Mouse (Mus musculus) thymus, postnatal 10 days (tissue): ENCODE measurements around the gene Nop2.
"Not testable (repeated sequence)": the region's sequence is repeated elsewhere in the genome, so short reads cannot be mapped to it uniquely, and the experiment has no call there.

Source experiments
- DNase-seq, 2 experiments: peaks; one replicate each; pipeline ENCODE4 v3.0.0; 2021; ENCODE audit warnings: low spot score in 2 of 2

Nop2 gene

DNA sequence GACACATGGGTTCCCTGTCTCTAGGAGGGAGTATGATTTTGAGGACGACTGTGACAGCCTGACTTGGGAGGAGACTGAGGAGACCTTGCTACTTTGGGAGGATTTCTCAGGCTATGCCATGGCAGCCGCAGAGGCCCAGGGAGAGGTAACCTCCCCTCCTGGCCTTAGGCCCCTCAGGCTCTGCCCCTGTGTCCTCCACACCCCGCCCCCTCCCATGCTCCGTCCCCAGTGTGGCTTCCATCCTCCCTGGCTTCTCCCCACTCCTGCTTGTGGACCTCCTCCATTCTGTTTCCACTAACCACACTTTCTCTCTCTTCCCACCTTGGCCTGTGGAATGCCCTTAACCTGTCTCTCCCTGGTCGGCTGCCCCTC lies 21.3 kb downstream of the Nop2 start:
- no peak for DNase-seq

DNA sequence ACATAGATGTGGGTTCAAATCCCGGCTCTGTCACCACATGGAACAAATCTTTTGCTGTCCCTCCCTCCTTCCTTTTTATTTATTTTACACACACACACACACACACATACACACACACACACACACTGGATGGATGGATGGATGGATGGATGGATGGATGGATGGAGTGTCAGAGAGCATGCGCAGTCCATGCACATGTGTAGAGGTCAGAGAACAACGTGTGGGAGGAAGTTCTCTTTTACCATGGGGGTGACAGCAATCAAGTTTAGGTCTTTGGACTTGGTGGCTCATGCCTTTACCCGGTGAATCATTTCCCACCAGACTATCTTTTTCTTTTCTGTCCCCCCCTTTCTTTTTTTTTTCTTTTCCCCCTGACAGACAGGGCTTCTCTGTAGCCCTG lies 22.0 kb downstream of the Nop2 start:
- DNase-seq, result no peak

DNA sequence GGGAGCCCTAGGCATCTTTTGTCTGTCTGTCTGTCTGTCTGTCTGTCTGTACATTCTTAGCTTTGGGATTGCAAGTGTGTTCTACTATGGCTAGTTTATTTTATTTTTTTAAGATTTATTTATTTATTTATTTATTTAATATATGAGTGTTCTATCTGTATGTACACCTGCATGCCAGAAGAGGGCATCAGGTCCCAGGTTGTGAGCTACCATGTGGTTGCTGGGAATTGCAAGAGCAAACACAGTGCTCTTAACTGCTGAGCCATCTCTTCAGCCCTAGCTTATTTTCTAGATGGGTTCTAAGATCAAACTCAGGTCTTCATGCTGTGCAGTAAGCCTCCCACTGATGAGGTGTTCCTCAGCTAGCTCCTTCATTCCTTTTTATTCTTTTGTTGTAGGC lies 22.8 kb downstream of the Nop2 start:
- DNase-seq, result no peak

DNA sequence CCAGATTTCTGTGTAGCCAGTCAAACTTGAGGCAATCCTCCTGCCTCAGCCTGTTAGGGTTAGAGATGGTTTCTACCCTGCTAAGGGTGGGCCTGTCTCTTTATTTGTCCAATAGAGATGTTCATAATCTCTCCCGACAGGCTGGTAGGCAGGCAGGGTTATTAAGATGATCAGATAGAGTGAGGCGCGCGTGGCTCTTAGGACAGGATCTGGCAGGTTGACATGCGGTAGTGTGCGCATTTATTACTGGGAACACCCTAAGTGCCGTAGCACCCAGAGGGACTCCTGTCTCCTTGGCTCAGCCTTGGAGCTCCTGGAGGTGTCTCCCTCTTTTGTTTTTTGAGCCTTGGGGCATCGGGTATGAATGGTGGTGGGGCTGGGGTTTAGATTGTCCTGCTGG lies 23.6 kb downstream of the Nop2 start:
- no peak for DNase-seq

DNA sequence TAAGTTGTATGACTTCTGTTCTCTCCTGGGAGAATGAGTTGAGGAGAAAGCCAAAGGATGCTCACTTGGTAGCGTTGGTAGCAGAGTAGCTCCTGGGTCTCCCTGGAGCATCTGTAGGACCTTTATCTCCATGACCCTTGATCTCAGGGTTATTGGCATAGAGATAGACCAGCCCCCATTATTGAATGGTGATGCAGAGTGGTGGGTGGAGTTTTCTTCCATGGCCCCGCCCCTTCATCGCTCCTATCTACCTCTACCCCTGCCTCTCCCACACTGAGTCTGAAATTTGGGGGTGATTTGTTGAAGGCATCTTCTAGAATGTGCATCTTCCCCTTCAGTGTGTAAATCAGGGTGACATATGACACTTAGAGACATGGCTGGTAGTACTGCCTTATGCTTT lies 24.8 kb downstream of the Nop2 start:
- no peak for DNase-seq

DNA sequence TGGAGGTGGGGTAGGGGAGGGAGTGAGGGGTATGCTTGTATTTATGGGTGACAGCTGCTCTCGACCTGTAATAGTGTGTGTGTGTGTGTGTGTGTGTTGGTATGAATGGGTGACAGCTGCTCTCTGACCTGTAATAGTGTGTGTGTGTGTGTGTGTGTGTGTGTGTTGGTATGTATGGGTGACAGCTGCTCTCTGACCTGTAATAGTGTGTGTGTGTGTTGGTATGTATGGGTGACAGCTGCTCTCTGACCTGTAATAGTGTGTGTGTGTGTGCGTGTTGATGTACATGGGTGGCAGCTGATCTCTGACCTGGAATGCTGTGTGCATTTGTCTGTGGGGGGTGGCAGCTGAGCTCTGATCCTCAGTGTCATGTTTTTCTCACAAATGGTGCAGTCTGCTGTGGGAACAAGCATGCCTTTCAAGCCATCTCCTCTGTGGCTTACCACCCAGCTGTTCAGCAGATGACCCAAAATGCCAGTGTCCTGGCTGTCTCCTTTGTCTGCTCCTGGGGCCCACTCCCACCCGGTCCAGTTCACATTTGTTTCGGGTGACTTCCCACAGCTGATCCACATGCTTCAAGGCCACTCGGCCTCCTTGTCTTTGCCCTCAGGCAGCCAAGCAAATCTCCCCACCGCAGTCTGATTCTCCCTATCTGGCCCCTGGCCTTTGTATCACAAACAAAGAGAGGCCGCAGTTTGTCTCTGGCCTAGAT lies 25.4 kb downstream of the Nop2 start:
- no peak for DNase-seq

DNA sequence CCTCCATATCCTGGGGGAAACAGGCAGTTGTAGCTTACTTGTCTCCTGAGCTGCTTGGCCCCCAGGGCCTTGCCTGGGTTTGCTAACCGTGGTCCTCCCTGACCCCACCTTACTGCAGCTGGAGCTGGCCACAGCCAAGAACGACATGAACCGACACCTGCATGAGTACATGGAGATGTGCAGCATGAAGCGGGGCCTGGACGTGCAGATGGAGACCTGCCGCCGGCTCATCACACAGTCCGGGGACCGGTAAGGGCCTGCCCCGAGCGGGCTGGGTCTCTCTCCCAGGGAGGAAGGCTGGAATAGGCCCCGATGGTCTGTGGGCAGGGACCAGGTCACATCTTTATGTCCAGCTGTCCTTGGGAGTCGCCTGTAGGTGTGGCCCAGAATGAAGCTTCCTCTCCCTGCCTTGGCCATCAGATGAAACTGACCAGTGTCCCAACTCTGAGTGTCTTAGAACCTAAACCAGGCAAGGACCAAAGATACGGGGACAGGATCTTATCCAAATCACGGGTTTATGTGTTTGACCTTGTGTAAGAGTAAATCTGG lies 27.3 kb downstream of the Nop2 start:
- DNase-seq, result no peak

DNA sequence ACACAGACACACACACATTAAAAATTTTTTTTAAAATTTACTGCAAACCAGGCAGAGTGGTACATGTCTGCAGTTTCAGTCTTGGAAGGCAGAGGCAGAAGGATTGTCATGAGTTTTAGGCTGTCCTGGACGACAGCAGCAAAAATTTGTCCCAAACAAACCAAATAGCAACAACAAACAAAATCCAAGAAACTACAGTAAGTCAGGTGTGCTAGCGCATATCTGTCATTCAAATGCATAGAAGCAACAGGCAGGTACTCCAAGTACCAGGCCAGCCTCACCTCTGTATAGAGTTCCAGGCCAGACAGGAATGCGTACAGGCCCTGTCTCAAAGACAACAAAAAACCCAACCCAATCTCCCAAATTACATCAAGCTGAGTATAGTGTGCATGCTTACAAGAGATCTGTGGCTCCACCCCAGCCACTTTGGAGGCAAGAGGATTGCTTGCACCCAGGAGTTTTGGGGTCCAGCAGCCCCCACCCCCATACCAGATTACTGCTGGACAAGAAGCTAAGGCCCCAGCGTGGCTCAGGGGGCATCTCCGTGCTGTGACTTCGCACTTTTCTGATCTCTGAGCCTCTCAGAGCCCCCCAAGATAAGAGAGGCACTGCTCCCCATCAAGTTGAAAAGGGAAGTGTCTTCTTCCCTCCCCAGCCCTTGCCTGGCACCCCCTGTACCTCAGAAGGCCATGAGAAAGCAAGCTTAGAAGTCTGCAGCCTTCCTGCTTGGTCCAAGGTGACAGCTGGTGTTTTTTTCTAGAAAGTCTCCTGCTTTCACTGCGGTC lies 28.3 kb downstream of the Nop2 start:
- DNase-seq, result no peak

DNA sequence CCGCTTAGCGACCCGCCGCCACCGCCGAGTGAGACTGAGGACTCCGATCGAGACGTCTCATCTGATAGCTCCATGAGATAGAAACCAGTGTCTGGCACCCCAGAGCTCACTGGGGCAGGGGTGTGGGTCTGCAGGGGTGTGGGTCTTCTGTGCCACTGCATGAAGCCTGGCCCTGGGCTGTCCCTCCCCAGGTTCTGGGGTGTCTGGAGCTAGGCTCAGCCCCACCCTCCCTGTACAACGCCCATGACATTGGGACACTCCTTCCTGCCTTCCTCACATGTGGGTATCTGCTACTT lies 28.8 kb downstream of the Nop2 start:
- DNase-seq, result no peak

DNA sequence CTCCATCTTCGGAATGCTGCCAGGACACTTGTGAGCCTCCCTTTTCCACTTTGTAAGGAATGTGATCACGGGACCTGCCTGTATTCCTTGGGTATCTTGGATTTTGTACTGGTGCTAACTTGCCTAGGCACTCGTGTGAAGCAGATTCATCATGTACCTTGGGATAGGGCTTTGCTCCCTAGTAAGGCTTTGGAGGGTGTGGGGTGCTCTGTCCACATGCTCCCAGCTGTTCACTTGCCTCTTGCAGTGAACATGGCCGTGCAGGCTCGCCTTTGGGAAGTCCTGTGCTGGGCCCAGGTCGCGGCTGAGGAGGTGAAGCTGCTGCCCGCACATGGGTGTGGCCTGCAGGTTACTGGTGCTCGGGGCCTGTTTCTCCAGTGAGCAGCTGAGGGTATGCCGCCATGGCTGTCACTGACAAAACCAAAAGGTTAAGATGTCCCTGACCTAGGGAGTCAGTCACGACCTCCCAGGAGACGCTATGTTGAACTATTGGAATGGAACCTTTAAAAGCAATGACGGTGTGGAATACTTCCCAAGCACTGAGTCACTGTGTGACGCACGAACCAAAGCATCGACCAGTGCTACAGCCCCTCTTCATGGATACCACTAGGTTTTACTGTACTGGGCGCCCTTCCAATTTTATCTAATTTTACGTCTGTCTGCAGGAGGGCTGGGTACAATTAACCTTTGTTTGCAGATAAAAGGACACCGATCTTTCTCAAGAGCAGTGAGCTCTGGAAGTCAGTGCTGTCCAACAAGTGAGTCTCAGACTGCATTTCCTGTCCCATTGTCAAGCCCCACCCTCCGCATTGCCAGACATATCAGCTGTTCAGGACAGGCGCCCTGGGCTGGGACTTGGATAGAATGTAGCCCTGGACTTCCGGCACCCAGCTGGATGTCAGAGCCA lies 29.4 kb downstream of the Nop2 start:
- DNase-seq, result no peak

DNA sequence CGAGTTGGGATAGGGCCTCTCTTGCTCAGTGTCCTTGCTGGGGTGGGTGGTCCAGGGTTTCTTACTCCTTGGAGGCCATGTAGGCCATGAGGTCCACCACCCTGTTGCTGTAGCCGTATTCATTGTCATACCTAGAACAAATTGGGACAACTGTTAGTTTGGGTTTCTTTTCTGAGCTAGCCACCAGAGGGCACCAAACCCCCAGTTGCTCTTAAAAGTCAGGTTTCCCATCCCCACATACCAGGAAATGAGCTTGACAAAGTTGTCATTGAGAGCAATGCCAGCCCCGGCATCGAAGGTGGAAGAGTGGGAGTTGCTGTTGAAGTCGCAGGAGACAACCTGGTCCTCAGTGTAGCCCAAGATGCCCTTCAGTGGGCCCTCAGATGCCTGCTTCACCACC lies 30.3 kb downstream of the Nop2 start:
- DNase-seq, result peak; percentile 64 to 83

DNA sequence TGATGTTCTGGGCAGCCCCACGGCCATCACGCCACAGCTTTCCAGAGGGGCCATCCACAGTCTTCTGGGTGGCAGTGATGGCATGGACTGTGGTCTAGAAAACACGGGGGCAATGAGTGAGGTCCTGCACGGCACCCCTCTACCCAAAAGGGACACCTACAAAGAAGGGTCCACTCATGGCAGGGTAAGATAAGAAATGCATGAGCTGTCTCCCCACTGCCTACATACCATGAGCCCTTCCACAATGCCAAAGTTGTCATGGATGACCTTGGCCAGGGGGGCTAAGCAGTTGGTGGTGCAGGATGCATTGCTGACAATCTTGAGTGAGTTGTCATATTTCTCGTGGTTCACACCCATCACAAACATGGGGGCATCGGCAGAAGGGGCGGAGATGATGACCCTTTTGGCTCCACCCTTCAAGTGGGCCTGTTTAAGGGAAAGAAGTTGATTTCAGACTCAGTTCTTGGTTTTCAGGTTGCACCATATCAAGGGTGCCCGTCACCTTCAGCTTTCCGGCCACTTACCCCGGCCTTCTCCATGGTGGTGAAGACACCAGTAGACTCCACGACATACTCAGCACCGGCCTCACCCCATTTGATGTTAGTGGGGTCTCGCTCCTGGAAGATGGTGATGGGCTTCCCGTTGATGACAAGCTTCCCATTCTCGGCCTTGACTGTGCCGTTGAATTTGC lies 31.1 kb downstream of the Nop2 start:
- not testable (repeated sequence) for DNase-seq

DNA sequence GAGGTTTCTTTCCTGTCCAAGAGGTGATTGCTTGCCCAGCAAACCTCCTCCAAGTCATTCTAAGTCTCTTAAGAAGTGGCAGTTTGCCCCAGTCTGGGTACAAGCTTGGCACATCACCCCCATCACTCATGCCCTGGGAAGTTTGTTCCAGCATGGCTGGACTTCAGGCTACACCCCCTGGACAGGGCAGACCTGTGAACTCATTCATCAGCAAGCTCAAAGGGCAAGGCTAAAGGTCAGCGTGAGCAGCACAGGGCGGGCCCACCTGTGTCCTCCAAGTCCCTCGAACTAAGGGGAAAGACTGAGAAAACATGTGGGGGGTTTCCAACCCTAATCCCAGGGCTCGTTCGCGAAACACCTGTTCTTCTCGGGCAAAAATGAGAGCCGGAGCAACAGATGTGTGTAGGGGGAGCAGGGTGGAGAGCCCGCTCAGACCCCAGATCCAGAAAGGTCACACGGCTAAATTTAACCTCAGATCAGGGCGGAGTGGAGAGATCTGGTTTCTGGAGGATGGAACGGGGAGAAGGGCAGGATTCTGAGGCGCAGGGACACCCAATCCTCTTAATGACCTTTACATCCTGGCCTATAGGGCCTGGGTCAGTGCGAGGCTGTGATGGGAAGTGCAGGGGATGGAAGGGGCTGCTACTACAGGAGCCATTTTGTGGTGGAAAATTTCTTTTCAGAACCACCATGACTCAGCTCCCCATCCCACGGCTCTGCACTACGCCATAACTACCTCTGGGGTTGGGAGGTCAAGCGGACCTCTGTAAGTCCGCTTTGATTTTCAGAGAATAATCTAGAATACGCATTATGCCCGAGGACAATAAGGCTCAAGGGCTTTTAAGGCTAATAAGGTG lies 32.3 kb downstream of the Nop2 start:
- DNase-seq, result no peak

DNA sequence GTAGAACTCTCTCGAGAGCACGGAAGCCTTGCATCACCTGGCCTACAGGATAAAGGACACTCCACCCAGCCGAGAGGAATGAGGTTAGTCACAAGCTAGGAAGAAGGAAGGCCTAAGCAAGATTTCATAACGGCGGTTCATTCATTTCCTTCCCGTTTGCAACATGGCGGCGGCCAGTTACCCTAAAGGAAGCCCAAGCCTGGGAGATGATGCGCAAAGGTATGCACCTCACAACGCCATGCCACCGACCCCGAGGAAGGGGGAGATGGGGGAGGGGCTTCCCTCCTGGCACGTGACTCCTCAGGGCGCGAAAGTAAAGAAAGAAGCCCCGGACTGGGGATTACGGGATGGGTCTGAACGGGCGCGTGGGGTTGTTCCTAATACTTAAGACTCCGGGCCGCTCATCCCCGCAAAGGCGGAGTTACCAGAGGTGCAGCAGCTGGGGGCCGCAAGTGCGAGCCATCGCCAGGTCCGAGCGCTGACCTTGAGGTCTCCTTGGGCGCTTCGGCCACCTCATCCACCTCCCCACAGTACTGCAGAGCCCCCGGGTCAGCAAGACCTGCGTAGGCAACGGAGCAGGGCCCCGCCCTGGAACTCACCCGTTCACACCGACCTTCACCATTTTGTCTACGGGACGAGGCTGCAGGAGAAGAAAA lies 33.1 kb downstream of the Nop2 start:
- peak; percentile 59 to 62 for DNase-seq

DNA sequence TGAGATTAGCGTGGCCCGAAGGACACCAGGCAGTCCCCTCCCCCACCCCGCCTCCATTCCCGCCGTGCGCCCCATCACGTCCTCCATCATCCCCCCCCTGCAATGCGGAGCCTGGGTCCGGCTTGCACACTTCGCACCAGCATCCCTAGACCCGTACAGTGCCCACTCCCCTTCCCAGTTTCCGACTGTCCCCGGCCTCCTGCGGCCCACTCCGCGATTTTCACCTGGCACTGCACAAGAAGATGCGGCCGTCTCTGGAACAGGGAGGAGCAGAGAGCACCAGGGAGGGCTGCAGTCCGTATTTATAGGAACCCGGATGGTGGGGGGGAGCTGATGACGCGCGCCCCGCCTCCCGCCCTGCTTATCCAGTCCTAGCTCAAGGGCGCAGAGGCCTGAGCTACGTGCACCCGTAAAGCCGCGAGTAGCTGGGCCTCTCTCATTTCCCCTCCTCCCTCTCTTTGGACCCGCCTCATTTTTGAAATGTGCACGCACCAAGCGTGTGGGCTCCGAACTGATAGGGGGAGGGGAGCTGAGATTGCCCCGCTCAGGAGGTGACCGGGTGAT lies 33.7 kb downstream of the Nop2 start:
- peak; percentile 97 for DNase-seq

DNA sequence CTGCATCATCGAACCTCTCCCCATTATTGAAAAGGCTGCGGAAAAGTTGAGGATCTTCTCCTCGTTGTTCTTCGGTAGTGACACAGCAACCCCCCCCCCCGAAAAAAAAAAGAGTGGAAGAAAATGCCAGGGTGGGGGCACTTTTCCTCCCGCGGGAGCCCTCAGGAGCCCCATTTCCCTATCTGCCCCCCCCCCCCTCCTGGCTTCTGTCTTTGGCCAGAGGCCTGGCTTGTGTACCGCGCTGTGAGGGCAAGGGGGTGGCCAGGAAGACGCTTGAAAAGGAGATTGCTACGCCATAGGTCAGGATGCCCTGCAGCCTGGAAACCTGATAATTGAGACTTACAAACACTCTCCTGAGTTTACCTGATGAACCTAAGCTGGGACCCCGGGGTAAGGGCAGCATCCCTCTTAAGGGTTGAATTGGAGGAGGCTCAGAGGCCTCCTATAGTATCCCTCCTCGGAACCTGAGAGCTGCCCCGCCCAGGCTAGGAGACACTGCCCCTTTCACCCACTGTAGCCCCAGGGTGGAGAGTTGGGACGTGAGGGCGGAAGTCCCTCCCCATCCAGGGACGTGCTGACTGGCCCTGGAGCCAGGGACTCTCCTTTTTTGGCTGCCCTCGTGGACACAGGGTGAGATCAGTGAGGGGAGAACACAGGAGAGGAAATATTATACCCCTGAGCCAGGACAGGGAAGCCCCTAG lies 34.5 kb downstream of the Nop2 start, which contains the start of gene Gapdh:
Gene Gapdh, minus strand, starts transcription at position 417 of the 701 bp plus-strand sequence.
- no peak for DNase-seq

DNA sequence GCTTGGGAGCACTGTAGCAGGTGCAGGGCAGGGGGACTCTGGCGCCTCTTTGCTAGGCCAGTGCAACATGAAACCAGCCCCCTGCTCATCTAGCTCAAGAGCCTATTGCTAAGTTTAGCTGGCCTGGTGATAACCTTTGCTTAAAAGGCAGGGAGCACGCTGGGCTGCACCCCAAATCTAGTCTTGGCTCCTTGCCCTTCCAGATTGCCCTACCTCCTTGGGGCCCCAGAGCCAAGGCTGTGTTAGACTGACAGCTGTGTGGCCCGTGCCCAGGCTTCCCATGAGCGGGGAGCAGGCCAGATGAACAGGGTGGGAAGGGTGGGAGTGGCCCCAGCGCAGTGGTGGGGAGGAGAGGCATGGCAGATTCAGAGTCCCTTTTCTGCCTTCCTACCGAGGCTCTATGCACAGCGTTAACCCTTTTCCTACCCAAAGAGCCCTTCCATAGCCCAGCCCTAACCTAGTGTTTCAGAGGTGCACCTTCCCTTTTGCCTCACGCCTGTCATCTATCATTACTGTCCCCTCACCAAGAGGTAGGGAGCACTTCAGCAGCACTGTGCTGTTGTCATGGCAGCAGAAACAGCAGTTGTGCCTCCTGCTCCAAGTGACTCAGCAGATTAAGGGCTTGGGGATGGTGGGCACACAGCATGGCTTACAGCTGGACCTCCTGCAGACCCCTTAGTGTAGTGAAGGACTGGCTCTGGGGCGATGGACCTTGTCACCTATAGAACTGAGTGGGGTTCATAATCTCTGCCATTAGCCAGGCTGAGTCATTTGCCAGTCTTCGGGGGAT lies 35.3 kb downstream of the Nop2 start:
- no peak for DNase-seq

DNA sequence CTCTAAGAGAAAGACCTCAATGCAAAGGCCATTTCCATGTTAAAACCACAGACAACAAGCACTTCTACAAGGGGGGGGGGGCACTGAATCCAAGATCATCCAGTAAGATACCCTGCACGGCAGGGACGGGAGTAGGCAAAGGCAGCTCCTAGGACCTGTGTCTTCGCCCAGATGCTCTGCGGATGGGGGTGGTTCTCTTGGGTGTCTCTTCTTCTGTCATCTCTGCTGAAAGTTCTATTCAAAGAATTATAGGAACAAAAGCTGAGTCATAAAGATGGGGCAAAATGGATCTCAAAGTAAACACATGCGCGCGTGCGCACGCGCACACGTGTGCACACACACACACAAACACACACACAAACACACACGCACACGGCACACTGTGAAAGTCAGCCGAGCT lies 36.4 kb downstream of the Nop2 start:
- DNase-seq, result no peak
